Mouse (Mus musculus): ENCODE data around the gene Ascc1. TPM values are rescaled to one million over a fixed set of nuclear protein-coding genes. Genes with fewer than 3 reads are reported as not detected.

The Ascc1 gene
- polyA plus RNA-seq, 1 experiment from 2014 or later: 47.3 TPM

- Histone ChIP-seq H3K4me2 (ENCODE audit: low read depth, low read length) (no peak overlapping the region), H3K36me3 (ENCODE audit: control insufficient read depth, insufficient read depth, low read length) (no peaks in the 10 kb centered on the region), H3K27ac (ENCODE audit: low read length) (no peak overlapping the region), H3K4me1 (ENCODE audit: control insufficient read depth, insufficient read depth, low read length) (no peaks in the 10 kb centered on the region), H3K9me3 (ENCODE audit: control insufficient read depth, low read length) (no peaks in the 10 kb centered on the region), H3K4me3 (ENCODE audit: low read length) (no peak overlapping the region), H3K9ac (ENCODE audit: low read depth, low read length) (no peak overlapping the region), H3K27me3 (replicated peaks; ENCODE audit: control insufficient read depth, insufficient read depth, low read length) (no peaks in the 10 kb centered on the region)
- 81% methylated on average over 2 of the region's 2 CpGs for WGBS
- no peak for ATAC-seq
These were observed 93.0 kb downstream of the Ascc1 start for GRCm38 (mm10) chr10:60095558-60095957.

- Histone ChIP-seq H3K27me3 (replicated peaks; ENCODE audit: control insufficient read depth, insufficient read depth, low read length) (no peaks in the 10 kb centered on the region), H3K4me3 (ENCODE audit: low read length) (no peak overlapping the region), H3K4me2 (ENCODE audit: low read depth, low read length) (no peak overlapping the region), H3K9ac (ENCODE audit: low read depth, low read length) (no peak overlapping the region), H3K27ac (ENCODE audit: low read length) (no peak overlapping the region), H3K9me3 (ENCODE audit: control insufficient read depth, low read length) (no peaks in the 10 kb centered on the region), H3K4me1 (ENCODE audit: control insufficient read depth, insufficient read depth, low read length) (no peaks in the 10 kb centered on the region), H3K36me3 (ENCODE audit: control insufficient read depth, insufficient read depth, low read length) (no peaks in the 10 kb centered on the region)
- 44% methylated on average over 1 of the region's 1 CpGs for WGBS
- no peak for ATAC-seq
These were observed 93.7 kb downstream of the Ascc1 start for GRCm38 (mm10) chr10:60096302-60096701.

- Histone ChIP-seq H3K27ac (ENCODE audit: low read length) (no peak overlapping the region), H3K4me3 (ENCODE audit: low read length) (no peak overlapping the region), H3K36me3 (ENCODE audit: control insufficient read depth, insufficient read depth, low read length) (no peaks in the 10 kb centered on the region), H3K4me2 (ENCODE audit: low read depth, low read length) (no peak overlapping the region), H3K9me3 (ENCODE audit: control insufficient read depth, low read length) (no peaks in the 10 kb centered on the region), H3K9ac (ENCODE audit: low read depth, low read length) (no peak overlapping the region), H3K27me3 (replicated peaks; ENCODE audit: control insufficient read depth, insufficient read depth, low read length) (no peaks in the 10 kb centered on the region), H3K4me1 (ENCODE audit: control insufficient read depth, insufficient read depth, low read length) (no peaks in the 10 kb centered on the region)
- WGBS: 86% methylated on average over 9 of the region's 9 CpGs
- ATAC-seq: no peak
These were observed 94.5 kb downstream of the Ascc1 start for GRCm38 (mm10) chr10:60097146-60097545.

- H3K4me2 ChIP-seq (ENCODE audit: low read depth, low read length): no peak overlapping the region
- no peaks in the 10 kb centered on the region for H3K27me3 ChIP-seq (replicated peaks; ENCODE audit: control insufficient read depth, insufficient read depth, low read length)
- no peaks in the 10 kb centered on the region for H3K9me3 ChIP-seq (ENCODE audit: control insufficient read depth, low read length)
- 65% methylated on average over 5 of the region's 5 CpGs for WGBS
- no peak overlapping the region for H3K27ac ChIP-seq (ENCODE audit: low read length)
- H3K9ac ChIP-seq (ENCODE audit: low read depth, low read length): no peak overlapping the region
- no peak overlapping the region for H3K4me3 ChIP-seq (ENCODE audit: low read length)
- no peaks in the 10 kb centered on the region for H3K4me1 ChIP-seq (ENCODE audit: control insufficient read depth, insufficient read depth, low read length)
- no peak for ATAC-seq
- no peaks in the 10 kb centered on the region for H3K36me3 ChIP-seq (ENCODE audit: control insufficient read depth, insufficient read depth, low read length)
These were observed 95.2 kb downstream of the Ascc1 start for GRCm38 (mm10) chr10:60097774-60098173.

GRCm38 (mm10) chr10:60105391-60106145, 103.0 kb downstream of the Ascc1 start:
- Histone ChIP-seq H3K9ac (ENCODE audit: low read depth, low read length) (no peak overlapping the region), H3K36me3 (ENCODE audit: control insufficient read depth, insufficient read depth, low read length) (no peaks in the 10 kb centered on the region), H3K4me3 (ENCODE audit: low read length) (peak overlapping the region; percentile 62; the same call in 1 of the 2 replicates), H3K27ac (ENCODE audit: low read length) (no peak overlapping the region), H3K9me3 (ENCODE audit: control insufficient read depth, low read length) (no peaks in the 10 kb centered on the region), H3K4me2 (ENCODE audit: low read depth, low read length) (peak overlapping the region; percentile 99), H3K4me1 (ENCODE audit: control insufficient read depth, insufficient read depth, low read length) (peaks cover 17% of the 10 kb centered on the region), H3K27me3 (replicated peaks; ENCODE audit: control insufficient read depth, insufficient read depth, low read length) (peaks cover 31% of the 10 kb centered on the region)
- 26% methylated on average over 20 of the region's 20 CpGs for WGBS
- ATAC-seq: peak; percentile 34

- Histone ChIP-seq H3K4me2 (ENCODE audit: low read depth, low read length) (peak within 1 kb of the TSS; percentile 99), H3K27ac (ENCODE audit: low read length) (no peak within 1 kb of the TSS), H3K9me3 (ENCODE audit: control insufficient read depth, low read length) (no peaks in the 10 kb centered on the region), H3K27me3 (replicated peaks; ENCODE audit: control insufficient read depth, insufficient read depth, low read length) (peaks cover 31% of the 10 kb centered on the region), H3K36me3 (ENCODE audit: control insufficient read depth, insufficient read depth, low read length) (no peaks in the 10 kb centered on the region), H3K4me3 (ENCODE audit: low read length) (peak within 1 kb of the TSS; percentile 62), H3K9ac (ENCODE audit: low read depth, low read length) (peak within 1 kb of the TSS; percentile 68), H3K4me1 (ENCODE audit: control insufficient read depth, insufficient read depth, low read length) (peaks cover 17% of the 10 kb centered on the region)
- whole genome bisulfite sequencing: 1% methylated on average over 22 of the region's 22 CpGs
- peak; percentile 36 for ATAC-seq
These were observed 103.5 kb downstream of the Ascc1 start, which contains the start of gene Spock2 for GRCm38 (mm10) chr10:60106146-60106530. Gene Spock2, plus strand, starts transcription at chr10:60106219.

GRCm38 (mm10) chr10:60106531-60107186, 104.1 kb downstream of the Ascc1 start:
- ATAC-seq: peak; percentile 74
- under 1% methylated on average over 55 of the region's 57 CpGs for WGBS
- H3K4me2 ChIP-seq (ENCODE audit: low read depth, low read length): peak overlapping the region; percentile 99
- H3K27ac ChIP-seq (ENCODE audit: low read length): no peak overlapping the region
- no peaks in the 10 kb centered on the region for H3K36me3 ChIP-seq (ENCODE audit: control insufficient read depth, insufficient read depth, low read length)
- peak overlapping the region; percentile 68 for H3K9ac ChIP-seq (ENCODE audit: low read depth, low read length)
- peak overlapping the region; percentile 62 for H3K4me3 ChIP-seq (ENCODE audit: low read length)
- peaks cover 17% of the 10 kb centered on the region for H3K4me1 ChIP-seq (ENCODE audit: control insufficient read depth, insufficient read depth, low read length)
- peaks cover 31% of the 10 kb centered on the region for H3K27me3 ChIP-seq (replicated peaks; ENCODE audit: control insufficient read depth, insufficient read depth, low read length)
- no peaks in the 10 kb centered on the region for H3K9me3 ChIP-seq (ENCODE audit: control insufficient read depth, low read length)

- Histone ChIP-seq H3K36me3 (ENCODE audit: control insufficient read depth, insufficient read depth, low read length) (no peaks in the 10 kb centered on the region), H3K9me3 (ENCODE audit: control insufficient read depth, low read length) (no peaks in the 10 kb centered on the region), H3K4me3 (ENCODE audit: low read length) (peak overlapping the region; percentile 62), H3K27ac (ENCODE audit: low read length) (no peak overlapping the region), H3K27me3 (replicated peaks; ENCODE audit: control insufficient read depth, insufficient read depth, low read length) (peaks cover 31% of the 10 kb centered on the region), H3K4me2 (ENCODE audit: low read depth, low read length) (peak overlapping the region; percentile 99), H3K9ac (ENCODE audit: low read depth, low read length) (peak overlapping the region; percentile 68), H3K4me1 (ENCODE audit: control insufficient read depth, insufficient read depth, low read length) (peaks cover 17% of the 10 kb centered on the region)
- 5% methylated on average over 28 of the region's 28 CpGs for WGBS
- ATAC-seq: 0 out of 2 replicates have a peak, but pooled peaks have one; percentile 23
These were observed 104.8 kb downstream of the Ascc1 start for GRCm38 (mm10) chr10:60107448-60107847.

GRCm38 (mm10) chr10:60108321-60109111, 105.9 kb downstream of the Ascc1 start:
- H3K27ac ChIP-seq (ENCODE audit: low read length): no peak overlapping the region
- 67% methylated on average over 17 of the region's 17 CpGs for WGBS
- no peak for ATAC-seq

More at GRCm38 (mm10) chr10:60108321-60109111, 105.9 kb downstream of the Ascc1 start:
- H3K27me3 ChIP-seq (replicated peaks; ENCODE audit: control insufficient read depth, insufficient read depth, low read length): peaks cover 31% of the 10 kb centered on the region
- no peak overlapping the region for H3K4me3 ChIP-seq (ENCODE audit: low read length)
- H3K9ac ChIP-seq (ENCODE audit: low read depth, low read length): no peak overlapping the region
- H3K4me2 ChIP-seq (ENCODE audit: low read depth, low read length): no peak overlapping the region
- H3K9me3 ChIP-seq (ENCODE audit: control insufficient read depth, low read length): no peaks in the 10 kb centered on the region
- H3K4me1 ChIP-seq (ENCODE audit: control insufficient read depth, insufficient read depth, low read length): peaks cover 17% of the 10 kb centered on the region
- no peaks in the 10 kb centered on the region for H3K36me3 ChIP-seq (ENCODE audit: control insufficient read depth, insufficient read depth, low read length)
